Mouse (Mus musculus) cerebellum, adult (tissue): ENCODE measurements around the gene Acsl4.

ENCODE experiments used
- ATAC-seq: cut with Nextera tagmentation; 2 replicates; pipeline ENCODE4 v1.9.2; 2017; ENCODE audit warnings: mild to moderate bottlenecking, moderate library complexity, mixed read lengths; ENCODE audit not compliant: insufficient number of reproducible peaks, low FRiP score, low TSS enrichment

Gene Acsl4

DNA sequence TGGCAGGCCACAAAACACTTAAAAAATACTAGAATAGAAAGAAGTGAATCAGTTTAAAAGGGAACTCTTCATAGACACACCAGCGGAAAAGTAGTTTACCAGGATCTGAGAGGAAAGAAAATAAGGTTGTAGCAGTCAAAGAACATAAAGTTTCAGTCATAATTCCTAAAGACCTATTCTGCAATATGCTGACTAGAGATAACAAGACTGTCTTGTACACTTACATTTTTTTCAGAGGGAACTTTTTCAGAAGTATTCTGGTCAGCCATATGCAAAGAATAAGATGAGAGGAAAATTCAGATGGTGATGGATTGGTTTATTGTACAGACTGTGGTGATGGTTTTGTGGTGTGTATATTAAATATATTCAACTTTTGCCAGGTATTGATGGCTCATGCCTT, 26.5 kb downstream of the Acsl4 start:
- ATAC-seq = no peak

DNA sequence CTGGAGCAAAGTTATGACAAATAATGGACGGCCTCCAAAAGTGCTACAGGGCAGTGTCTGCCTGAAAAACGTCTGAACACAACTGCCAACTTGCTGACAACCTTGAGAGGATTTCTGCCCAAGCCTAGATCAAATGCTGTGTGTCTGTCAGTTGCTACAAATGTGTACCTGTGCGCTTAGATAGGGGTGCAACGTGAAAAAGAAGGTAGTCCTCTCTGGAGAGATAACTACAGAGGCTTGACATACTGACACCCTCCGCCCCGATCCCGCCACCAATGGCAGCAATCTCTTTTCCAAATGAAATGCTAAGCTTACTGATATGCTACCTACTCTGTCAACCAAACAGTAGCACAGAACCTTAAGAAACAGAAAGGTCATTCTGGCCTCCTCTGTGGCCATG, 31.3 kb downstream of the Acsl4 start:
- ATAC-seq = no peak

DNA sequence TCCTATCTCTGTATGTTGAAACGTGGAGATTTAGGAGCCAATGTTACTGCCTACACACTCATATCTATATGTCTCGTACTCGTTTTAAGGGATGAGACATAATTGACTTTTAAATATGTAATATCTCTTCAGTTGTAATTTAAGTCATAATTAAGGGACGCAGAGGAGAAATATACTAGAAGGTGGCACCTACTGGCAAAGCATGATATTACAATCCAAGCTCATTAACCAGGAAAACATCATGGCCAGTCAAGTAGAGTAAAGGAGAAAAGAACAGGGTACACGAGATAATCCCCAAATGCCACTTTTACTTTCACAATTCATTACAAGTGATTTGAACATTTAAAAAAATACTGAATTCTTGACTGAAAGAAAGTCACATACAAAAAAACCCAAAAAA, 31.9 kb downstream of the Acsl4 start:
- ATAC-seq = no peak

DNA sequence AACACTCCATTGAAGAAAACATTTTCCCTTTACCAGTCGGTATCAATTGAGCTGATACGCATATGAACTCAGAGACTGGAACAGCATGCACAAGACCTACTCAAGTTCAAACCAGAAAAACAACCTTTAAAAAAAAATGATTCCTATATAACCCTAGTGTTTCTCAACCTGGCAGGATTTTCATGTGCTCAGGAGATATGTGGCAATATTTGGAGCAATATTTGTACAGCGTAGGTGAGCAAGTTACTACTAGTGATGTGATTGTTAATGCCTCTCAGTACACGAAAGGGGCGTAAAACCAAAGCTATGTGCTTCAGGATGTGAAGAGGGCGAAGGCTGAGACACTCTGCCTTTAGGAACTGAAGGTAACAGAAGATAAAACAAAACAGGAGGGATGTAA, 54.1 kb downstream of the Acsl4 start:
- ATAC-seq = no peak

DNA sequence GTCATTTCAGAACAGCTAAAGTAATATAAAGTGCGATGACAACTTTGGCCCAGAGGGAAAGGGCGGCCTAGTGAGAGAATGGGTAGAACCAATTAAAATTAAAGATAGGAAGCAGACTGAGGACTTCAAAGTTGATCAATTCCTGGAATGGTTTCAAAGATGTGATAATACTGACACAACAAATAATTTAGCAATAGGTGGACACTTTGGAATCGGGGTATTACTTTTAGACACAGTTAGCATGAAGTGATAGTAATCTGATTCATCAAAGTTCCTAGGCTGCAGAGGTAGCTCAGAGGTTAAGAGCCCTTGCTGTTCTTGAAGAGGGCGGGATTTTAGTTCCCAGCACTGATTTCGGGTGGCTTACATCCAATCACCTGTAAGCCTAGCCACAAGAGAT, 54.8 kb downstream of the Acsl4 start:
- ATAC-seq = no peak

DNA sequence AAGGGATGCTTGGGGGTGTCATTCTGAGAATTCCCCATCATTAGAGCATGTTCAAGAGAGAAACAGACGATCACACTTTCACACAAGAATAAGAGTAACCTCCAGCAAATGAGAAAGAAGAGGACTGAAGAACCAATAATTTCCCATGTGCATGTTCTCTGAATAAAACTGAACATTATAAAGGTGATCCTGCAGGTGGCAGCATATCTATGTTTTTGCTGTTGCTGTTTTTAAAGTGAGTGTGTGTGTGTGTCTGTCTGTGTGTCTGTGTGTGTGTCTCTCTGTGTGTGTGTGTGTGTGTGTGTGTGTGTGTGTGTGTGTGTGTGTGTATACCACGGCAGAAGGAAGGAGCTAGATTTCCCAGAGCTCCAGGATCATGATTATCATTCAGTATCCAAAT, 64.6 kb downstream of the Acsl4 start:
- no peak for ATAC-seq

DNA sequence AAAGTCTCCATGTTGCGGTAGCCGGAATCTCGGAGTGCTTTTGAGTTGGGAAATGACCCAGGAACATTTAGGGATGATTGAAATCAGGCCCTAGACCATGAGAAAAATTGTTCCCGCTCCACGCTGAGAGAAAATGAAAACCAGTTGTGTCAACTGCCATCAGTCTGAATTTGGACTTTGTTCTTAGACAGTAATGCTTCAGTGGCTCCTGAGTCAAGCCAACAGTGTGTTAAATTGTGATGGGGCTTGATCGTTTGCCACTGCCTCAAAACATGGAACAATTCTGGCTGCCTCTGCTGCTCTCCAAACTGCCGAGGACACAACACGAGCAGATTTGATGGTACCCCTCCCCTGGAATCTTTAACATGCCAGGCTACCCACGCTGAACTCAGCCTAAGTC, 74.2 kb downstream of the Acsl4 start:
- ATAC-seq = no peak

DNA sequence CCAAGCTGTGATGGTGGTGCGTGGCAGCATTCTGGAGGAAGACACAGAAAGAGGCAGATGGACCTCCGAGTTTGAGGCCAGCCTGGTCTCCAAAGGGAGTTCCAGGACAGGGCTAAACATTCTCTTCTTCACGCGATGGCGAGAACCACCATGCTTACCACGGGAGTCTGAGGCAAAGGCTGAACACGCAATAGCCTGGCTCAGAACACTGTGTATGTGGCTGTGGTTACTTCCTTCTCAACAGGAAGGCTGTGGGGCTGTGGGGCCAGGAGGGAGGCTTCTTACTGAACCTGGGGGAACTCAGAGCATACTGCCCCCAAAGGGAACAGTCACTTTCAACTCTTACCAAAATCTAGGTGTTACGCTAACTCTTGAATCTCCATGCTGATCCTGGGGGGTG, 75.1 kb downstream of the Acsl4 start:
- no peak for ATAC-seq

DNA sequence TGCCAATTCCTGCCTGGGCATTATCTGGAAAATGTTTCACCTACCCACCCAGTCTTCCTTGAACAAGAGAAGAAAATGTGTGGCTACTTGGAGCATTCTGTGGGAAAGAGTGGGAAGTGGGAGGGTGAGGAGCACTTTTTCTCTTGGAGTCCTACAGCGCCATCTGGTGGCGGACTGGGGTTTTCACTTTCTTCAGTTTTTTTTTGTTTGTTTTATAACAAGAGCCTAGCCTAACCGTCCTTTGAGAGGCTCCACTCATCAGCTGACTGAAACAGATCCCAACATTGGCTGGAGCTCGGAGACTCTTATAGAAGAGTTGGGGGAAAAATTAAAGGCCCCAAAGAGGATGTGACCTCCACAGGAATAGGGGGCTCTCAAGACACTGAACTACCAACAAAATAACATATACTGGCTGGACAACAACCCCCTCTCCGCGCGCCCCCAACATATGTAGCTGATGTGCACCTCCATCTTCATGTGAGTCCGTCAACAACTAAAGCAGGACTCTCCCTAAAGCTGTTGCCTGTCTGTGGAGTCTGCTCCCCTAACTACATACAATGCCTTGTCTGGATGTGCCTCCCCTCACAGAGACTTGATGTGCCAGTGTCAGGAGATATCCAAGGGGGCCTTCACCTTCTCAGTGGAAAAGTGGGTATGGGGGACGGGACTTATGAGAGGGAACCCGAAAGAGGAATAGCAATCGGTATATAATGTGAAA, 75.9 kb downstream of the Acsl4 start:
- ATAC-seq = peak; percentile 91

DNA sequence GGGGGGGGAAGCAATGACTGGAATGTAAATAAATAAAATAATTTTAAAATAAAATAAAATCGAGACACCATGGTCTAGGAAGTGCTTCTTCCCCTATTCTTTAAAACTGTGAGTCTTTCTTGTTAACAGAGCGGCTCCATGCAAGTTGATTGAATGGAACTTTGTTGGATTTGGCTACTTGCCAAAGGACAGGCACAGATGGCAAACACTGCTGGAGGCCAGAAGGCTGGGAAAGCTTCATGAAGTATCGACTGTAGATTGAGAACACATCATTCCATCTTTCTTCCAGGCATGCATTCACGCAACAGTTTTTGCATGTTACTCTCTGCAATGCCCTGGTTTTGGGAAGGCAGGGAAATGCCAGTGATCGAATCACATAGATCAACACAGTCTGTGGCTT, 79.9 kb downstream of the Acsl4 start:
- no peak for ATAC-seq

DNA sequence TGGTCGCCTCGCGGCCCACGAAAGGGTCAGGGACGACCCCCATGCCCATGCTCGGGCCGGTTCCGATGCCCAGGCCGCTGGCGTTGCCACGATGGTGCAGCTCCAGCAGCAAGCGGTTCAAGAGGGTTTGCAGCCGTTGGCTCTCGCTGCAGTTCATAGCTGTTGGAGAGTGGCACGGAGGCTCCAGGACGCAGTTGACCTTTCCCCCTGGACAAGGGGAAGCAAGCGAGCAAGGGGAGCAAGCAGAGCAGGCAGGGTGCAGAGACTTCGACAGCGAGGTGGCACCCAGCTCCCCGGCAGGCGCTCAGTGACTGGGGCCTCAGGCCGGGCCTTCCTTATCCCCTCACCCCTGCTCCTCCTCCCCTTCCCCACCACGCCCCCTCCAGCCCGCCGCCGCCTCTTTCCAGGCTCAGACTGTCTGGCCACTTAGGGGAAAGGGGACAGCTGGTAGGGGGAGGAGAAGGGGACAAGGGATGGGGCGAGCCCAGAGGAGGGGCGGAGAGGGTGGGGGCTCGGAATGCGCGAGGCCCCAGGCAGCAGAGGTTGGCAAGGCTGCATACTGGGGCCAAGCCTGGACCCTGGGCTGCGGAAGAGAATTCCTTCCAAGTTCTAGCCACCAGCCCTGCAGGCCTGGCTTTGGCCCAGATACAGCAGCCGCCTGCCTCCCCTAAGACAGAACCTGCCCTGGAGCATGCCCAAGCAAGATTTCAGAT, 84.3 kb downstream of the Acsl4 start, which contains the start of gene Kcne1l:
Gene Kcne1l (minus strand): TSS at position 426 of the 713 bp plus-strand sequence.
- ATAC-seq = peak; percentile 14; the same call in 1 of the 2 replicates

DNA sequence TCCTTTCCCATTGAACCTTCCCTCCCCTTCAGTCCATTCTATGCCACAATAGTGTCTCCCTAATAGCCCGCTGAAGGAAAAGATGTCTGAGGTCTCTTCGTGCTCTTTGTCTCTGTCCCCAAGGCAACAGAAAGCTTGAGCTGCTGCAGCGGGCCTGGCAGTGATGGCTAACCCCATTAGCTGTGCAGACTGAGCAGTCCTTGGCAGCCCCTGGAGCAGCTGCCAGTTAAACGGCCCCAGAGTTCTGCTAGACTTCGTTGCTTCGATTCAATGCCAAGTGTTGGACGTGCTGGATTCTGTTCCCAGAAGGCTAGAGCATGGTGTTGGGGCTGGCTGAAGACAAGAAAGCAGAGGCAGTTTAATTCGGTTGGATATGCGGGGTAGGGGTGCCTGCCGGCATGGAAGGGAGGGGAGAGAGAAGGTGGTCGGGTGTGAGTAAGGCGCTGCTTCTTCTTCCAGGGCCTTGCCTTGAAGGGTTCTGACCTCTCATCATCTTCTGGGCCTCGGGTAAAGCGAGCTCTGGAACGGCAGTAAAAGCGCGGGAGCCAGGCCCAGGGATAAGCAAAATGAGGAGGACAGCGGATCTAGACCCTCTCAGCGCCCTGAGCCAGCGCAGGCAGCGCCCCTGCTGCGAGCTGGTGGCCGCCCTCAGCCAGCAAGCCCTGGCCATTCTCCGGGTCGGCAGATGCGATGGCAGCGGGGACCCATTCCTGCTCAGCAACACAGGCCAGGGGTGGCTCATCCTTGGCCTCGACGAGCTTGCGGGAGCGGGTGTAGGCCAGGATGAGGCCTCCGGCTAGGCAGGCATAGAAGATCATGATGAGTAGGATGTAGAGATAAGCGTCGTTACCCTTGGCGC, 85.1 kb downstream of the Acsl4 start:
- peak; percentile 6; the same call in 1 of the 2 replicates for ATAC-seq

DNA sequence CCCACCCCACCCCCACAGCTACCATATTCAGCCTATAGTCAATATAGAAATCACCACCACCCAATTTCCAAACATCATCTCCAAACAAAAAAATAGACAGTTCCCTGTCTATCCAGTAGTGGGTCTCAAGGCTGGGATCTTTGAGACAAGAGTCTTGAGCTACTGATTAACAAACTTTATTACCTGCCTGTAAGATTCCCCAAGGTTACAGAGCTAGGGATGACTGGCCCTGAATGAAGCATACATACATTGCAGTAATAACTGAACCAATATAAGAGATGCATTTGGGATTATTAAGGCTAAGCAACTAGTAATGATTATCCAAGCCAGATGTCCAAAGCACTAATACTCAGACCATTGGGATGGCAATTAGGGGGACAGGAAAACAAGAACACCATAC, 85.7 kb downstream of the Acsl4 start:
- ATAC-seq = no peak

DNA sequence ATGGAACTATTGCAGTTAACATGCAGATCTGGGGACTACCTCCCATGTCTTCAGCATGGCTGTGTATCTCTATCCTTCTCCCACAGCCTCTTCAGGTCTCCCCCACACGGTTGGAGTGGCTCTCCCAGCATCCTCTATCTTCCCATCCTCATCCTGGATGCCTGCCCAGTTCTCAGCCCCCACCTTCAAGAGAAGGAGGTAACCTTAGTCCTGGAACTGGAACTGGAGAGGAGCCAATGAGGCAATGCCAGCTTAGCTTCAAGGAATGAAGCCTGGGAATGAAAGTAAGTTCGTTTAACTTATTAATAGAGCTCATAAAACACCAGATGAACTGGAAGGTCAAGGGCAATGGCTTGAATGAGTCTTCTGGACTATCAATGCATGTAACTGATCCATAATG, 86.9 kb downstream of the Acsl4 start:
- ATAC-seq = no peak

DNA sequence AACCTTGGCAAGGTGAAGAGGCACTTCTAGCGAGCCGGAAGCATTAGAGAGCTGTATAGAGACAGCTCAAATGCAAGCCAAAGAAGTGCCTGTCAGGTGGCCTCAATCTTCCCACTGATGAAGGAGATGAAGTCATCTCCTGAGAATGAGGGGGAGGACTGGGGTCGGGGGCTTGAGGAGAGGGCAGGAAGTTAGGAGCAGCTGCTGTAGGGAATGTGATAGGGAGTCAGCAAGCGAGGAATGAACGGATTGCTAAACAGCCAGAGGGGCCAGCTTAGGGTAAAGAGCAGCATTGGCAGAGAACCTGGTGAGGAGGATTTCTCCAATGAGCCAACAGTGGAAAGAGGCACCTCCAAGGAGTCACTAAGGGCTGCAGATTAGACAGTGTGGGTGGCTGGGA, 104.4 kb downstream of the Acsl4 start:
- ATAC-seq = no peak

DNA sequence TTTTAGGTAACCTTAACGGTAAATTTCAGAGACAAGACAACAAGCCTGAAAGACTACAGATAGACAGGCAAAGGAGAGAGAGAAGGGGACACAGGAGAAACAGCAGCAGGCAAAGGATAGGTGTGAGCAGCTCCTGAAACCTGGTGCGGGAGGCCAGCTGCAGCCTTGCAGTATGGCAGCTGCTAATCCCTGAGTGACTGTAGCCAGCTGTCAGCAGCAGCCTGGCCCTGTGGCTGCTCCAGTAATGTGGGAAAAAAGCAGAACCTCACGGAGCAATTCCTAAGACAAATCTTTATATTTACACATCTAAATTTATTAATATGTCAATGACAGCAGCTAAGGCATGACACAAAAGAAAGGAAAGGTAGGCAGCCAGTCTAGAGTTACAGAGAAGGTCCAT, 113.8 kb downstream of the Acsl4 start:
- no peak for ATAC-seq

DNA sequence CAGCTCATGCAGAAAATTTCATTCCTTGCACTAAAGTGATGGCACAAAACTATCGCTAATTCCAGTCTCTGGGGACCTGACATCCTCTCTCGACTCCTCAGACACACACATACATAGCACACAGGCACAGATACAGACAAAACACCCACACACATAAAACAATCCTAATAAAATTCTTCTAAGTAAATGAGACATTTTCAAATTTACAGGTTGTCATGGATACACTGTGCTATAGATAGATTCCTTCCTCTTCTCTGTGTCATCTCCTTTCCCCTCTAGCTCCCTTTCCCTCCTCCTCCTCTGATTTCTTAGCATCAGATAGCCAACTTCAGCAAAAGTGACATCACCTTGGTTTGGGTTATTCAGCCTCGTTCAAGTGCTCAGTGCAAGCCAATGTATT, 114.3 kb downstream of the Acsl4 start:
- ATAC-seq = no peak
